In the genomic region with DNA sequence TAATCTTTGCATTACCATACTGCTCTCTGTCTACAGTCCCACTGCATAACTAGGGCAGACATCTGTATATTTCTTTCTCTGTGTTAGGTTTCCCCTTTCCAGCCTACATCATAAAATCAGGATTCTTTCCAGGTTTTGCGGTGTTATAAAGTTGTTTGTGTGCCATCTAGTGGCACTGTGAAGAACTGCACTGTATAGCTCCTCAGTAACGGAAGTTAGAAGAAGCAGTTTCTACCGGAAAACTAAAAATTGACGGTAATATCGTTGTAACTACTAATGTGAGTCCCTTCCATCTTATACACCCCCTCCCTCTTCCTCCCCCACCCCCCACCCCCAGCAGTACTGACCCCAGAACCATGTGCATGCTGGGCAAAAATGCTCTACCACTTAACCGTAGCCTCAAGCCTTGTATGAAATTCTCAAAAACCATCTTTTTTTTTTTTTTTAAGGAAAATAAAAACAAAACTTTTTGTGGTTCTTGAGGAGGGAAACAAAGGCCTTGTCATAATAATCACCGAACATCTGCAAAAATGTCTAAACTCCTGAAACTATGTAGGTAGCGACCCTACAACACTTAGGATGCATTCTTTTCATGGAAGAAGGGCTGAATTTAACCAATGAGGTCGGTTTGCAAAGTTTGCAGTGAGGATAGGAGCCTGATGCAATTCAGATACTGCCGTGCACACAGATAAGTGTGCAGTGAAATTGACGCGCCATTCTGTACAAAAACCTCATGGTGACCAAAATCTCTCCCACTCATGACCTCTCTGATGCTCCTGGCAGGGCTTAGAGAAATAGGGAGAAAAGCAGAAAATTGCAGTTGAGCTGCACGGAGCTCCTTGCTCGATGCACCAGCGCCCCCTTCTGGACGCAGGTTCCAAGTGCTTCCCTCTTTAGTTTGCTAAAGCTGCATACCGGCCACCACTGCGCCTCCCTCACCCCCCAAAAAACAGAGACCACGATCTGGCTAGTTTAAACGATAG, we compare ENCODE assay signal across 8 mouse cellular contexts. TPM values are rescaled to one million over a fixed set of nuclear protein-coding genes. Genes with fewer than 3 reads are reported as not detected.
A peak's percentile ranks its signal among the peaks of the same experiment; 100 is the strongest.
DNase-seq lines count a peak whose midpoint lies in the region; ATAC-seq and TF ChIP-seq lines count a peak whose summit lies in the region.

No protein-coding gene starts in this region.

- no peak overlapping the region for H3K27ac ChIP-seq in embryonic facial prominence, embryonic 13.5 days
- H3K27ac ChIP-seq in liver, adult 2 months (replicated peaks; ENCODE audit: insufficient read depth, low read depth, low read length) = no peak overlapping the region

- peaks cover 21% of the 10 kb centered on the region for H3K36me3 ChIP-seq in embryonic facial prominence, embryonic 13.5 days
- peaks cover 1% of the 10 kb centered on the region for H3K36me3 ChIP-seq in liver, adult 2 months (ENCODE audit: control insufficient read depth, insufficient read depth, low read length)

- H3K4me1 ChIP-seq in embryonic facial prominence, embryonic 13.5 days = peaks cover 3% of the 10 kb centered on the region; the same call in 1 of the 2 replicates
- peaks cover 2% of the 10 kb centered on the region; the same call in 1 of the 2 replicates for H3K4me1 ChIP-seq in liver, adult 2 months (ENCODE audit: control insufficient read depth, insufficient read depth, low read length)

- no peak for TF ChIP-seq POLR2A in liver, adult 2 months (IDR thresholded peaks at IDR 0.05; ENCODE audit: extremely low read depth, insufficient read depth, low read length)

- TF ChIP-seq CTCF in liver, adult 2 months (IDR thresholded peaks at IDR 0.05; ENCODE audit: low read depth, low read length) = peak; percentile 95

- H3K9me3 ChIP-seq in embryonic facial prominence, embryonic 13.5 days = no peaks in the 10 kb centered on the region

- peak; percentile 90 for DNase-seq in 416B (ENCODE audit: low read depth)
- peak; percentile 70 for DNase-seq in adrenal gland, postnatal 4 days (ENCODE audit: low spot score in 2 of 2)
- DNase-seq in heart, adult 8-10 months (ENCODE audit: low spot score) = peak; percentile 84
- DNase-seq in kidney, adult 9 months = peak; percentile 89
- peak; percentile 65 for DNase-seq in liver, adult 2 months (ENCODE audit: extremely low read depth, low read depth, low spot score)
- peak; percentile 82 to 87 for DNase-seq in spleen, postnatal 36 days (ENCODE audit: low spot score in 2 of 2)

- H3K79me2 ChIP-seq in liver, adult 2 months (ENCODE audit: control insufficient read depth, insufficient read depth, low read length) = no peaks in the 10 kb centered on the region

- no peaks in the 10 kb centered on the region for H3K27me3 ChIP-seq in embryonic facial prominence, embryonic 13.5 days
- H3K27me3 ChIP-seq in liver, adult 2 months (ENCODE audit: control insufficient read depth, insufficient read depth, low read length) = no peaks in the 10 kb centered on the region

- H3K4me3 ChIP-seq in embryonic facial prominence, embryonic 13.5 days = peak overlapping the region; percentile 35
- H3K4me3 ChIP-seq in liver, adult 2 months (ENCODE audit: insufficient read depth, low read depth, low read length) = peak overlapping the region; percentile 29; the same call in 1 of the 2 replicates

- 0 out of 2 replicates have a peak overlapping the region, but pooled peaks have one; percentile 47 for H3K9ac ChIP-seq in embryonic facial prominence, embryonic 13.5 days
- H3K9ac ChIP-seq in liver, adult 2 months (ENCODE audit: low read depth, low read length) = no peak overlapping the region

- peak overlapping the region; percentile 61 for H3K4me2 ChIP-seq in embryonic facial prominence, embryonic 13.5 days

- ATAC-seq in embryonic facial prominence, embryonic 13.5 days (ENCODE audit: insufficient number of reproducible peaks, insufficient read depth, low FRiP score, low TSS enrichment, low read depth) = peak; percentile 62; the same call in 1 of the 2 replicates
- ATAC-seq in monocyte, adult 5-6 weeks (replicated peaks; ENCODE audit: insufficient number of reproducible peaks, low FRiP score, low TSS enrichment, poor library complexity, severe bottlenecking) = peak; percentile 73

- WGBS in embryonic facial prominence, embryonic 13.5 days = 3% methylated on average over 20 of the region's 20 CpGs
- 4% methylated on average over 20 of the region's 20 CpGs for WGBS in liver, adult 2 months

RNA-seq across cellular contexts. Expression of gene Plgrkt, which starts 12.0 kb away (rescaled TPM):
- total RNA-seq in adrenal gland, postnatal 4 days (2021) = 10 to 100 TPM; 73.2 to 74.8 TPM
- 92.6 and 97.6 TPM in 2 replicates for polyA plus RNA-seq in embryonic facial prominence, embryonic 13.5 days (2015; fragmentation: Nextera tagmentation; extraction: Ambion mirVana)
- total RNA-seq in heart, adult 8-10 months (2022) = 10 to 100 TPM; 26.7 to 34.5 (median 28.7) TPM
- total RNA-seq in liver, adult 2 months (2014; rRNA removed) = 11.5 and 14.0 TPM in 2 replicates
- 9.4 and 14.8 TPM in 2 replicates for polyA plus RNA-seq in liver, adult 2 months (2012; rRNA removed)
- total RNA-seq in monocyte, adult 5-6 weeks (2017) = 110 to 162 TPM (median 162 TPM) in 3 replicates

RNA-seq across cellular contexts. Expression of gene Cd274, which starts 12.1 kb away (rescaled TPM):
- total RNA-seq in adrenal gland, postnatal 4 days (2021) = 1 to 10 TPM; 1.4 to 1.9 TPM
- 0.34 and 0.37 TPM in 2 replicates for polyA plus RNA-seq in embryonic facial prominence, embryonic 13.5 days (2015; fragmentation: Nextera tagmentation; extraction: Ambion mirVana)
- 1 to 10 TPM; 3.0 to 3.6 (median 3.4) TPM for total RNA-seq in heart, adult 8-10 months (2022)
- 2.1 TPM in 2 replicates for total RNA-seq in liver, adult 2 months (2014; rRNA removed)
- 1.00 and 1.2 TPM in 2 replicates for polyA plus RNA-seq in liver, adult 2 months (2012; rRNA removed)
- total RNA-seq in monocyte, adult 5-6 weeks (2017) = 80.1 to 92.8 TPM (median 86.9 TPM) in 3 replicates

RNA-seq across cellular contexts. Expression of gene Rln1, which starts 20.7 kb away (rescaled TPM):
- not detected for total RNA-seq in adrenal gland, postnatal 4 days (2021)
- polyA plus RNA-seq in embryonic facial prominence, embryonic 13.5 days (2015; fragmentation: Nextera tagmentation; extraction: Ambion mirVana) = not detected in 2 replicates
- not detected for total RNA-seq in heart, adult 8-10 months (2022)
- total RNA-seq in liver, adult 2 months (2014; rRNA removed) = not detected in 2 replicates
- not detected in 2 replicates for polyA plus RNA-seq in liver, adult 2 months (2012; rRNA removed)
- total RNA-seq in monocyte, adult 5-6 weeks (2017) = 0.29 TPM in 1 of 3 replicates, not detected in the others

RNA-seq across cellular contexts. Expression of gene Insl6, which starts 30.0 kb away (rescaled TPM):
- total RNA-seq in adrenal gland, postnatal 4 days (2021) = 1 to 10 TPM in 1 of 2 experiments, under 1 TPM in 1; 0.45 to 1.7 TPM
- polyA plus RNA-seq in embryonic facial prominence, embryonic 13.5 days (2015; fragmentation: Nextera tagmentation; extraction: Ambion mirVana) = 6.6 and 7.9 TPM in 2 replicates
- total RNA-seq in heart, adult 8-10 months (2022) = under 1 TPM in 1 of 4 experiments, not detected in 3; 0.63 TPM
- total RNA-seq in liver, adult 2 months (2014; rRNA removed) = 0.20 and 1.2 TPM in 2 replicates
- 0.13 and 0.66 TPM in 2 replicates for polyA plus RNA-seq in liver, adult 2 months (2012; rRNA removed)
- total RNA-seq in monocyte, adult 5-6 weeks (2017) = 10.8 to 13.7 TPM (median 11.6 TPM) in 3 replicates

RNA-seq across cellular contexts. Expression of gene Pdcd1lg2, which starts 55.5 kb away (rescaled TPM):
- total RNA-seq in adrenal gland, postnatal 4 days (2021) = not detected
- polyA plus RNA-seq in embryonic facial prominence, embryonic 13.5 days (2015; fragmentation: Nextera tagmentation; extraction: Ambion mirVana) = not detected in 2 replicates
- under 1 TPM in 1 of 4 experiments, not detected in 3; 0.31 TPM for total RNA-seq in heart, adult 8-10 months (2022)
- total RNA-seq in liver, adult 2 months (2014; rRNA removed) = 0.13 and 0.18 TPM in 2 replicates
- 0.05 and 0.11 TPM in 2 replicates for polyA plus RNA-seq in liver, adult 2 months (2012; rRNA removed)
- total RNA-seq in monocyte, adult 5-6 weeks (2017) = 3.8 to 7.9 TPM (median 6.5 TPM) in 3 replicates

Comparison
In these comparisons a context has a peak if more than half of its experiments do, and no peak if none do; other contexts are left out.
1. RNA of gene Cd274, which starts 12.1 kb away (total RNA-seq): 80.1 to 92.8 TPM in monocyte, adult 5-6 weeks; 3.0 to 3.6 TPM in heart, adult 8-10 months, 2.1 TPM in liver, adult 2 months and 1.4 to 1.9 TPM in adrenal gland, postnatal 4 days; every median in the first group is over 10 times any median in the second.
2. Peak in every context shown above with its lines, with median percentiles within 50 percentile points of each other: DNase-seq.